Mouse (Mus musculus) fat pad, adult 2 months (tissue): Measurements from ENCODE around the gene Anapc1.

ENCODE experiments used
- DNase-seq: peaks from one replicate; pipeline ENCODE4 v3.0.0-alpha.2; 2011; ENCODE audit warnings: low read depth, low spot score; ENCODE audit errors: extremely low read depth

The Anapc1 gene

DNA sequence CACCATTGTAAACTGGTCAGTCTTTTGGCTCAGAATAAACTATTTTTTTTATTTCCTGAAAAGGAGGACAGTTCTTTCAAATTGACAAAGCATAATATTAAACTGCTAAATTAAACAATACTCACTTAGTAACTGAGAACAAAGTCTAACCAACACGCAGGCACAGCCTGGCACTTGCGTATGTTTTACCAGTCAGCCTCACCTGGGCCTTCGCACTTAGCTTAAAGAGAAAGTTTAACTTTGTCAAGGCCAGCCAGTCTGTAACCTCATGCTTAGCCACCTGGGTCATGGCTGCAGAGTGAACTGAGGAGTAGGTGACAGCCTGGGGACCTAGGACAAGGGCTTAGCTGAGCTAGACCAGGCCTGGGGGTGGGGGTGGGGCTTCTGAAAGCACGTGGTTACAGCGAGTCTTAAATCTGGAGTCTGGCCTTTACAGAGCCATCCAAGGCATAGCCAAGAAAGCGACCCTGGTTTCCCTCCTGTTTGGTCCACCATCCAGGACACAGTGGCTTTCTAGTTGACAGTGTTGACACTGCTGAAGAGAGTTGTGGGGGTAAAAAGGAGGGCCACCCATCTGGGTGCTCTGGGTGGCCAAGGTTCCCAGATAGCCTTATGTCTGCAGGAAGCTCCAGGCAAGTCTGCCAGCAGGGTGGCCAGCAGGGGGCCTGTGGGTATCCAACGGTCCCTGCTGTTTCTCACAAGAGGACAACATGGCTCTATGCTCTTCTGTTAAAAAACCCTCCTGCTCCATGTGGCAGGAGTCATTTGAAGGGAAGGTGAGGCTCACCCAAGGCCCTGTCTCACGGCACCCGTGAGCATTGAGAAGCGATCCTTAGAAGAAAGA lies 120.7 kb downstream of the Anapc1 start:
- no peak for DNase-seq

DNA sequence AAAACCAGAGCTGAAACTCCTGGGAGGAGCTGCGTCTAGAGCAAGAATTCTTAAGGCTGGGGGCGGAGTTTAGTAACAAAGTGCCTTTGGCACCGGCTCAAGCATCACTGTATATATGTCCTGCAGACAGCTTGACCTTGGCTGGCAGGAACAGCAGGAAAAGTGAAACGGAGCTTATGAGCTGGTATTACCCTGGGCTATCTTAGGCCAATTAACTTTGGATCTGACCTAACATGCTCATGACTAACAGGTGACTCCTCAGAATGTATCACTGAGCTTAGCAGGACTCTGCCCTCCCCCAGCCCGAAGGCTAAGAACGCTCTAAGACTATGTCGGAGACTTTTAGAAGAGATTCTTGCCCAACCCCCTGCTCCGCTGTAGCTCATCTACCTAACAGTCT lies 121.3 kb downstream of the Anapc1 start:
- peak; percentile 49 for DNase-seq

DNA sequence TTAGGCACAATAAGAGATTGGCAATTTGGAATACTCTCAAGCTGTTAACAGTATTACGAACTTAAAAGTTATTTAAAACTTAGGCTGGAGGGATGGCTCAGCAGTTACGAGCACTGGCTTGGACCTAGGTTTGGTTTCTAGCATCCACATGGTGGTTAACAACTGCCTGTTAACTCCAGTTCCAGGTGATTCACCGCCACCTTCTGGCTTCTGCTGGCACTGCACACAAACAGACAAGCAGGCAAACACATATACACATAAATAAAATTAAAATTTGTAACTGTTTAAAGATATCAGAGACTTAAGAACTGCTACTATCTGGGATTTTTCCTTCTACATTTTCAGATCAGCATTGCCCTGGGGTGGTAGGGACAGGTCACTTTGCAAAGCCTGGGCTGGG lies 123.0 kb downstream of the Anapc1 start:
- no peak for DNase-seq
